Mouse (Mus musculus): ENCODE results near the gene Rpl36a-ps1. TPM values are rescaled to one million over a fixed set of nuclear protein-coding genes. Genes with fewer than 3 reads are reported as not detected.

The Rpl36a-ps1 gene
- polyA plus RNA-seq (2015; fragmentation: Nextera tagmentation; extraction: Ambion mirVana), result 3.5 and 4.0 TPM in 2 replicates

GRCm38 (mm10) chr14:98994218-98994617 is at the start of gene Rpl36a-ps1:
TSS of gene Rpl36a-ps1 (minus strand) at chr14:98994318.

Other genes starting within 250 kb of the Rpl36a-ps1 start
- gene Mzt1, start 51.8 kb upstream of the Rpl36a-ps1 start, polyA plus RNA-seq (2015; fragmentation: Nextera tagmentation; extraction: Ambion mirVana), result 88.0 and 92.6 TPM in 2 replicates
- gene Bora, start 51.9 kb upstream of the Rpl36a-ps1 start, polyA plus RNA-seq (2015; fragmentation: Nextera tagmentation; extraction: Ambion mirVana), result 49.7 and 53.6 TPM in 2 replicates
- 9.0 and 9.5 TPM in 2 replicates for gene Pibf1, start 105.1 kb upstream of the Rpl36a-ps1 start, polyA plus RNA-seq (2015; fragmentation: Nextera tagmentation; extraction: Ambion mirVana)
- gene Dis3, start 105.5 kb upstream of the Rpl36a-ps1 start, polyA plus RNA-seq (2015; fragmentation: Nextera tagmentation; extraction: Ambion mirVana), result 18.8 and 19.3 TPM in 2 replicates

Measured in spleen, postnatal 0 days (tissue).